Mouse (Mus musculus) cerebellum, postnatal 36 days (tissue): ENCODE measurements at regions not wholly inside any gene's neighbourhood (a gene's known extent, or its start where the extent isn't known, plus 50 kb on each side); places are given as distances from the start of the nearest gene placed in this dataset.

Experiments
- DNase-seq, 2 experiments: peaks; one replicate each; pipeline ENCODE4 v3.0.0; 2021 to 2022; ENCODE audit warnings: mixed read lengths in 2 of 2

- no peak for DNase-seq
Measured at GRCm38 (mm10) chr11:79881812-79882211, 80.4 kb downstream of the Utp6 start.

GRCm38 (mm10) chr11:79878091-79878490, 84.1 kb downstream of the Utp6 start:
- DNase-seq = no peak

- no peak for DNase-seq
Measured at GRCm38 (mm10) chr11:79877184-79877745, 84.9 kb downstream of the Utp6 start.

- DNase-seq = no peak
Measured at GRCm38 (mm10) chr11:79871783-79872628, 90.2 kb downstream of the Utp6 start.

GRCm38 (mm10) chr11:79870189-79870588, 92.0 kb downstream of the Utp6 start:
- DNase-seq = no peak

- no peak for DNase-seq
Measured at GRCm38 (mm10) chr11:79869009-79869408, 93.2 kb downstream of the Utp6 start.

GRCm38 (mm10) chr11:79864836-79865235, 97.4 kb downstream of the Utp6 start:
- DNase-seq = no peak

GRCm38 (mm10) chr11:79863487-79864175, 98.6 kb downstream of the Utp6 start:
- no peak for DNase-seq

- DNase-seq = no peak
Measured at GRCm38 (mm10) chr11:79860611-79861067, 101.6 kb downstream of the Utp6 start.

- no peak for DNase-seq
Measured at GRCm38 (mm10) chr11:79856376-79856775, 105.8 kb downstream of the Utp6 start.

- DNase-seq = no peak
Measured at GRCm38 (mm10) chr11:79849545-79849944, 112.6 kb downstream of the Utp6 start.

GRCm38 (mm10) chr11:79844436-79844835, 117.8 kb downstream of the Utp6 start:
- DNase-seq = no peak

- DNase-seq = no peak
Measured at GRCm38 (mm10) chr11:79843021-79843420, 119.2 kb downstream of the Utp6 start.

- no peak for DNase-seq
Measured at GRCm38 (mm10) chr11:79839973-79840372, 122.2 kb downstream of the Utp6 start.

GRCm38 (mm10) chr11:79838051-79838450, 124.1 kb downstream of the Utp6 start:
- no peak for DNase-seq

GRCm38 (mm10) chr11:79837076-79837990, 124.9 kb downstream of the Utp6 start:
- no peak for DNase-seq

- no peak for DNase-seq
Measured at GRCm38 (mm10) chr11:79835873-79836272, 126.3 kb downstream of the Utp6 start.

- DNase-seq = no peak
Measured at GRCm38 (mm10) chr11:79833817-79834216, 128.4 kb downstream of the Utp6 start.

GRCm38 (mm10) chr11:79831591-79832320, 130.4 kb downstream of the Utp6 start:
- DNase-seq = no peak

- DNase-seq = no peak
Measured at GRCm38 (mm10) chr11:79830567-79831055, 131.6 kb downstream of the Utp6 start.

- no peak for DNase-seq
Measured at GRCm38 (mm10) chr11:79827034-79827433, 135.2 kb downstream of the Utp6 start.

GRCm38 (mm10) chr11:79825881-79826280, 136.3 kb downstream of the Utp6 start:
- no peak for DNase-seq
